Mouse (Mus musculus) neural tube, embryonic 11.5 days (tissue): ENCODE results near the gene Pld1. TPM values are rescaled to one million over a fixed set of nuclear protein-coding genes. Genes with fewer than 3 reads are reported as not detected.

Source experiments
- ATAC-seq: fragments of 200-750 bp; cut with Nextera tagmentation; 2 replicates; pipeline ENCODE4 v1.8.0; 2017; ENCODE audit warnings: moderate number of reproducible peaks, mild to moderate bottlenecking, moderate TSS enrichment, moderate library complexity; ENCODE audit not compliant: insufficient read depth, low FRiP score, low TSS enrichment
- DNase-seq: peaks from one replicate; pipeline ENCODE4 v3.0.0-alpha.2; 2015; ENCODE audit warnings: low spot score
- H3K27ac ChIP-seq: fragments of 300-500 bp; sonication (generic); 2 replicates; pipeline ENCODE4 v1.5.1; 2014; ENCODE audit warnings: low read depth, mild to moderate bottlenecking, low read length
- H3K27me3 ChIP-seq: fragments of 300-500 bp; sonication (generic); 2 replicates; pipeline ENCODE4 v1.6.1; 2014; ENCODE audit warnings: mild to moderate bottlenecking, low read length, mixed read lengths; ENCODE audit not compliant: control insufficient read depth, insufficient read depth
- H3K36me3 ChIP-seq: fragments of 300-500 bp; sonication (generic); 2 replicates; pipeline ENCODE4 v1.6.1; 2014; ENCODE audit warnings: mild to moderate bottlenecking, low read length, moderate library complexity, mixed read lengths; ENCODE audit not compliant: control insufficient read depth, insufficient read depth
- H3K4me1 ChIP-seq: fragments of 300-500 bp; sonication (generic); 2 replicates; pipeline ENCODE4 v1.6.1; 2014; ENCODE audit warnings: low read length, mixed read lengths; ENCODE audit not compliant: control insufficient read depth, insufficient read depth
- H3K4me2 ChIP-seq: fragments of 300-500 bp; sonication (generic); 2 replicates; pipeline ENCODE4 v1.6.1; 2014; ENCODE audit warnings: low read depth, mild to moderate bottlenecking, moderate library complexity
- H3K4me3 ChIP-seq: fragments of 300-500 bp; sonication (generic); 2 replicates; pipeline ENCODE4 v1.5.1; 2014; ENCODE audit warnings: low read depth, low read length
- H3K9ac ChIP-seq: fragments of 300-500 bp; sonication (generic); 2 replicates; pipeline ENCODE4 v1.6.1; 2014; ENCODE audit warnings: mild to moderate bottlenecking, low read length
- H3K9me3 ChIP-seq: fragments of 300-500 bp; sonication (generic); 2 replicates; pipeline ENCODE4 v1.6.1; 2016; ENCODE audit warnings: low read length; ENCODE audit not compliant: control insufficient read depth
- WGBS: fragments of 180-500 bp; shearing (Covaris S2); extraction: QIAGEN DNeasy Blood & Tissue Kit; methylation state at CpG from one replicate; pipeline ENCODE4 v1.1.7; 2014; 5-methylcytosine and 5-hydroxymethylcytosine counted together
- polyA plus RNA-seq: library from polyadenylated mRNA; unstranded; fragments of >200 nt; fragmentation: Nextera tagmentation; extraction: Ambion mirVana; gene quantifications from 2 replicates; pipeline ENCODE4 v1.2.1, GENCODE M21; 2014

Pld1 gene
- polyA plus RNA-seq, 1 experiment from 2014 or later, result 2.7 TPM

DNA sequence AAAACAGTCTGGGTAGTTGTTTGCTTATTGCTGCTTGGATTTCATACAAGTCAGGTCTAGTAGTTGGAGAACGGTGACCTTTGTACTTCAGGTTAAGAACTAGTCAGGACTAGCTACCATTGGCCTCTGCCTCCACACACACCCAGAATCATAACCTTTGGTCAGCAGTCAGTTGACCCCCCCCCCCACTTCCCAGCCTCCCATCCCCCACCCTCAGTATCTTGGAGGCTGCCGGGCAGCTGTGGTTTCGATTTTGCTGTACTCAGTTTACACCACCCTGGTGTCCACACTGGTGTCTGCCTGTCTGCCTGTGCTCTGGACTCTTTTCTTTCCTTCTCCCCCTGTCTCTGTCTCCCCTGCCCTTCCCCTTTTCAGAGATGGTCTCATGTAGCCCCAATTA is 88.4 kb downstream of the Pld1 start:
- 69% methylated on average over 3 of the region's 3 CpGs for WGBS
- no peak for ATAC-seq
- no peak for DNase-seq

DNA sequence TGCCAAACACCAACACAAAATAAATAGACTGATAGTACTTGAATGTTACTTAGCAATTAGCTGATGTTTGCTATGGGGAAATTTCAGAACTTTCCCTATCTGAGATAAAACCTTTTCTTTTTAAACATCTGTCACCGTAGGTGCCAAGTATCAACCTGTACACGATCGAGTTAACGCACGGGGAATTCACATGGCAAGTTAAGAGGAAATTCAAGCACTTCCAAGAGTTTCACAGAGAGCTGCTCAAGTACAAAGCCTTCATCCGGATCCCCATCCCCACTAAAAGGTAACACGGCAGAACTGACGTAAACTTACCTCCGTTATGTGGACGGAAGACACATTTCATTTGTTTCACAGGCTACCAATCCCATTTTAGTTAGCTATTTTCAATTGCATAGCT is 90.0 kb downstream of the Pld1 start:
- no peak for ATAC-seq

More for the DNA sequence above, 88.4 kb downstream of the Pld1 start:
- no peak overlapping the region for H3K4me2 ChIP-seq
- H3K9ac ChIP-seq, result no peak overlapping the region
- no peaks in the 10 kb centered on the region for H3K4me1 ChIP-seq
- no peak overlapping the region for H3K27ac ChIP-seq
- no peaks in the 10 kb centered on the region for H3K36me3 ChIP-seq
- H3K27me3 ChIP-seq, result no peaks in the 10 kb centered on the region
- H3K9me3 ChIP-seq, result no peaks in the 10 kb centered on the region
- H3K4me3 ChIP-seq, result no peak overlapping the region

DNA sequence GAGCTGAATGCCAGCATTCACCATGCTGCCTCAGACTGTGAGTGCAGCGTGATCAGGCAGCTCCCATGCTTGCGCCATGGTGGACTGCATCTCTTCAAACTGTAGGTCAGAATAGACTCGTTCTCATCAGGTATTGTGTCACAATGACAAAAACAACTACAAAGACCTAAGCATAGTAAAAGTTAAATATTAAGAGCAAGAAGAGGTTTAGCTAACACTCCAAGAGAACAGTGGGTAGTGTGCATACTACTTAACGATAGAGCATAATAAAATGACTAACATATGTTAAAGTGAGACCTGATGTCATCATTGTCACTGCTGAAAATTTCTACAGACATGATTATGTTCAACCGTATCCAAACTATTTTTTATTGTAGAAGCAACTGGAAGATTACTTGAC is 92.4 kb downstream of the Pld1 start:
- no peak for DNase-seq
- Histone ChIP-seq H3K4me2 (no peak overlapping the region), H3K36me3 (no peaks in the 10 kb centered on the region), H3K27me3 (no peaks in the 10 kb centered on the region), H3K4me3 (no peak overlapping the region), H3K4me1 (no peaks in the 10 kb centered on the region), H3K9ac (no peak overlapping the region), H3K27ac (no peak overlapping the region), H3K9me3 (no peaks in the 10 kb centered on the region)
- WGBS, result 92% methylated on average over 5 of the region's 5 CpGs
- no peak for ATAC-seq

More for the DNA sequence above, 90.0 kb downstream of the Pld1 start:
- H3K4me2 ChIP-seq, result no peak overlapping the region
- WGBS, result 92% methylated on average over 10 of the region's 10 CpGs
- H3K27ac ChIP-seq, result no peak overlapping the region
- DNase-seq, result no peak
- no peak overlapping the region for H3K4me3 ChIP-seq
- H3K9ac ChIP-seq, result no peak overlapping the region
- H3K27me3 ChIP-seq, result no peaks in the 10 kb centered on the region
- H3K4me1 ChIP-seq, result no peaks in the 10 kb centered on the region
- H3K36me3 ChIP-seq, result no peaks in the 10 kb centered on the region
- no peaks in the 10 kb centered on the region for H3K9me3 ChIP-seq

DNA sequence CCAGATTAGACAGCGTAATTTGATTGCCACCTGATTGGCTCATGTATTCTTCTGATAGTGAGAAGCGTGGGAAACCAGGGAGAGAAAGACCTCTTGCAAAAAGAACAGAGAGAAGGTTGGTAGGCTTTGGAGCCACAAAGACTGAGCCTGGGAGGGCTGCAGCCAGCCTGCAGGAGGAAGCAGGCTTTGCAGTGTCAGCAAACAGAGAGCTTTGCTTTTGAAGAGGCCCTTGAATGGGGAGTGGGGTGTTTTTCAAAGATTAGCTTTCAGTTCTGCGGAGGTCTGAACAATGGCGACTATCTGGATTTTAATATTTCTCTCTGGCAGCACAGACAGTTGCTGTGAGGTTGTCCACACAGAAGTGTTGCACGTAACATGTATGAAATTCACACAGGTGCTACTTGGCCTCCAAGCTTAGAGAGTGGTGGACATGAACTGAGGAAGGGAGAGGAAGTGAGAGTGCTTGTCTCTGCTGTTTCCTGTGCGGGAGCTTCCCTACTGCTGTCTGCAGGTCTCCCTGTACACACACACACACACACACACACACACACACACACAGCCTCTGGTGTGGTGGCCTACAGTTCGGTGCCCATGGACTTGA is 93.2 kb downstream of the Pld1 start:
- H3K27me3 ChIP-seq, result no peaks in the 10 kb centered on the region
- no peak overlapping the region for H3K9ac ChIP-seq
- DNase-seq (no peak), ATAC-seq (no peak)
- no peaks in the 10 kb centered on the region for H3K36me3 ChIP-seq
- no peak overlapping the region for H3K4me2 ChIP-seq
- no peak overlapping the region for H3K27ac ChIP-seq
- H3K9me3 ChIP-seq, result no peaks in the 10 kb centered on the region
- WGBS, result 79% methylated on average over 7 of the region's 7 CpGs
- no peak overlapping the region for H3K4me3 ChIP-seq
- no peaks in the 10 kb centered on the region for H3K4me1 ChIP-seq

DNA sequence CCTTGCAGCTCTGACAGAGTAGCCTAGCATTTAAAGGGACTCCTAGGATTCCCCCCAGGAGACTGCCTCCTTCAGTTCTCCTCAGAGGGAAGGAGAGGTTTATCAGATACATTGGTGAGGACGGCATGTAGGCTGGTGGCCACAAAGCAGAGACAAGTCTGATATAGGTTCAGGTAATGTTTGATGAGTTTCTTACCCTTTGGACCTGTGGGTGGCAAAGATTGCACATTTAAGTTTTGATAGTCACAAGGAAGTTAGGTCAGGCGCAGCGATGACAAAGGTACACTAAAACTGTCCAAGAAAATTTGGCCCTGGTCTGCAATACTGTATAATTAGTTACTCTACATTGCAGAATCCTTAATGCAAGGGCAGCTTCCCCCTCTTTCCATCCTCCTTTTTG is 95.4 kb downstream of the Pld1 start:
- no peaks in the 10 kb centered on the region for H3K4me1 ChIP-seq
- H3K9me3 ChIP-seq, result no peaks in the 10 kb centered on the region
- WGBS, result 89% methylated on average over 3 of the region's 3 CpGs
- H3K4me2 ChIP-seq, result no peak overlapping the region
- H3K27ac ChIP-seq, result no peak overlapping the region
- DNase-seq (no peak), ATAC-seq (no peak)
- no peaks in the 10 kb centered on the region for H3K36me3 ChIP-seq
- no peaks in the 10 kb centered on the region for H3K27me3 ChIP-seq
- H3K9ac ChIP-seq, result no peak overlapping the region
- H3K4me3 ChIP-seq, result no peak overlapping the region

DNA sequence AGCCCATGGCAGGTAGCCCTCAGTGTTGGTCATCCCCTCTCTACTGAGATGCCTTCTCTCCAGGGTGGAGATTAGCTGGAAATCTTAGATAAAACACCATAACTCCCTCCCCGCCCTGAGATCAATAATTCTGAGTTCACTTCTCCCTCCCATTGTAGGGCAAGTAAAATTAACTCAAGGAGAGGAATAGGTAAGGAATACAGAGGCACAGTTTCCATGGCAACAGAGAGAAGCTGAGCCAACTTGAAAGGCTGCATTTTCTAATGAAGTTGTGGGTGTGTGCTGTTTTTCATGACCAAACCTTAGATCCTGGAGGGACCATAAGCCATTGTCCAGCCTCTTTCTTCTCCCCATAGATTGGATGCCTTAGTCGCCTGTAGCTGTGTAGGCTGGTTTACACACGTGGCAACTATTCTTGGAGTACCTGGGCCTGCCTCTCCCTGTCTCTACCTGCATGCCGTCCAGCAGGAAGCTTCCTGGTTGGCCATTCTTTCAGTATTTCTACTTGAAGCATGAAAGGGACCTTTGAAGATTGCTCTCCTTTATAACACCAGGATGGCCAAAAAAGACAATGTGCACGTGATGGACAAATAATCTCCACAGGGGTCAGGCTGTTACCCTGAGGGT is 96.3 kb downstream of the Pld1 start:
- Histone ChIP-seq H3K36me3 (no peaks in the 10 kb centered on the region), H3K4me1 (no peaks in the 10 kb centered on the region), H3K27me3 (no peaks in the 10 kb centered on the region), H3K4me2 (no peak overlapping the region), H3K4me3 (no peak overlapping the region), H3K27ac (no peak overlapping the region), H3K9me3 (no peaks in the 10 kb centered on the region), H3K9ac (no peak overlapping the region)
- WGBS, result 77% methylated on average over 5 of the region's 5 CpGs
- no peak for DNase-seq
- no peak for ATAC-seq

DNA sequence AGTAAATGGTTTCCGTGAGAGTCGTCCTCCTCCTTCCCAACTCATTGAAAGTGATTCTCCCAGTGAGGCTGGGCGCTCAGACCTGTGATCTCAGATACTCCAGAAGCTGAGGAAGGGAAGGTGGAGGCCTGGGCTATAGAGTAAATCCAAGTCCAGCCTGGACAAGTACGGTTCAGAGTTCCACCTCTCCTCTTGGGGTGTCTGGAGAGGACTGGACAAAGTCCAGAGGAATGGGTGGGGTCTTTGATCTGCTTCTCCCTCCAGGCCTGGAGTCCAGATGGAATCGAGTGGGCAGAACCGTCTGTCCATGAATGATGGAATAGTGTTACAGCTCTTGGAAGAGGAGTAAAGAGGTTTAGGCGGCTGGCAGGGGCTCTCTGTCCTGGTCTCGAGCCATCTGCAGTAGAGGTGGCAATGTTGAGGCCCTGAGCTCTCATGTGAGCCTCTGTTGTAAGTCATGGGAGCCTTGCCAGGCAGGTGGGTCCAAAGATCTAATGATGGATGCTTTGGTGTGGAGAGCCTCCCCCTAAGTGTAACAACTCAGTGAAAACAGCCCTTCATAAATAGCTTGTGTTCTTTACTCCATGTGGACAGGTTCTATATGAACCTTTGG is 98.9 kb downstream of the Pld1 start:
- Histone ChIP-seq H3K4me2 (no peak overlapping the region), H3K9ac (no peak overlapping the region), H3K4me1 (no peaks in the 10 kb centered on the region), H3K4me3 (no peak overlapping the region), H3K27ac (no peak overlapping the region), H3K36me3 (no peaks in the 10 kb centered on the region), H3K9me3 (no peaks in the 10 kb centered on the region), H3K27me3 (no peaks in the 10 kb centered on the region)
- DNase-seq (no peak), ATAC-seq (no peak)
- 64% methylated on average over 8 of the region's 8 CpGs for WGBS

DNA sequence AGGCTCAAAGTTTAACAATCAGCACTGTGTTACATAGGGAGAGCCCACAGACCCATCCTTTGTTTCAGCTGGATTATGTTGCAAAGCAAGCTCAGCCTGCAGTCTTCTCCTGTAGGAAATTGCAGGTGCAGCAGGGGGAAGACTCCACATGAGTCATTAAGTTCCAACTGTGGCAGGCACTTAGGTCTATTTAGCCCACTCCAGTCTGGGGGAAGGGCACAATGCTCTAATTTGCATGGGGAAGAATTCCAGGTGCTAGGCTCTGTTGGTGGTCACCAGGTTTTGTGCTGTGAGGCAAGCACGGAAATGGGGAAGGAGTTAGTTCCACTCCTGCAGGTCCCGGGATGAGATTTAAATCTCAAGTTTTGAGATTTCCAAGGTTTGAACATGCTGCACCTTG is 99.6 kb downstream of the Pld1 start:
- Histone ChIP-seq H3K27ac (no peak overlapping the region), H3K4me2 (no peak overlapping the region), H3K4me1 (no peaks in the 10 kb centered on the region), H3K9me3 (no peaks in the 10 kb centered on the region), H3K36me3 (no peaks in the 10 kb centered on the region), H3K27me3 (no peaks in the 10 kb centered on the region), H3K9ac (no peak overlapping the region), H3K4me3 (no peak overlapping the region)
- ATAC-seq, result no peak
- DNase-seq, result no peak
- 31% methylated on average over 2 of the region's 2 CpGs for WGBS

DNA sequence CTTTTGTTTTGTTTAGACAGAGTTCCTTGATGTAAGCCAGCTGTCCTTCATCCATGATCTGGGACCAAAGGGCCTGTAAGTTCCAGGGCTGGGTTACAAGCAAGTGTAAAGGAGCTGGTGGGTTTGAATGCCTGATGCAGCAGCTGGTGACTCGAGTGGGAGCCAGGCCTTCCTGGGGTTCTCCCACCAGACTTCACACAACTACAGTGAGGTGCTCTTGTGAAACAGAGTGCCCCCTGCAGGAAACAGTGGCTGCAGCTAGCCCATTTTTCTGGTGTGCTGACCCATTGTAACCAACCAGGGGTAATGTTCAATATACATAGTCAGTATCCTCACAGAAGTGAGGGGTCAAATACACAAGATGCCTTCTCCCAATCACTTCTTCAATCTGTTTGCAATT is 101.3 kb downstream of the Pld1 start:
- H3K9ac ChIP-seq, result no peak overlapping the region
- no peaks in the 10 kb centered on the region for H3K4me1 ChIP-seq
- H3K27ac ChIP-seq, result no peak overlapping the region
- H3K36me3 ChIP-seq, result no peaks in the 10 kb centered on the region
- H3K9me3 ChIP-seq, result no peaks in the 10 kb centered on the region
- 32% methylated on average over 1 of the region's 1 CpGs for WGBS
- no peak overlapping the region for H3K4me3 ChIP-seq
- ATAC-seq (no peak), DNase-seq (no peak)
- no peak overlapping the region for H3K4me2 ChIP-seq
- no peaks in the 10 kb centered on the region for H3K27me3 ChIP-seq
